Mouse (Mus musculus) neural tube, embryonic 15.5 days (tissue): ENCODE data around the gene Cdiptos. TPM values are rescaled to one million over a fixed set of nuclear protein-coding genes. Genes with fewer than 3 reads are reported as not detected.

Experiments used
- ATAC-seq: fragments of 200-750 bp; cut with Nextera tagmentation; 2 replicates; pipeline ENCODE4 v1.8.0; 2017; ENCODE audit warnings: mild to moderate bottlenecking, moderate TSS enrichment, moderate library complexity; ENCODE audit not compliant: low FRiP score
- H3K27ac ChIP-seq: fragments of 300-500 bp; sonication (generic); replicated peaks from 2 replicates; pipeline ENCODE4 v1.5.1; 2015; ENCODE audit warnings: mild to moderate bottlenecking, inconsistent platforms
- H3K27me3 ChIP-seq: fragments of 300-500 bp; sonication (generic); replicated peaks from 2 replicates; pipeline ENCODE4 v1.6.1; 2015; ENCODE audit warnings: inconsistent platforms
- H3K36me3 ChIP-seq: fragments of 300-500 bp; sonication (generic); 2 replicates; pipeline ENCODE4 v1.6.1; 2015; ENCODE audit warnings: inconsistent platforms
- H3K4me1 ChIP-seq: fragments of 300-500 bp; sonication (generic); 2 replicates; pipeline ENCODE4 v1.6.1; 2015; ENCODE audit warnings: inconsistent platforms
- H3K4me2 ChIP-seq: fragments of 300-500 bp; sonication (generic); 2 replicates; pipeline ENCODE4 v1.6.1; 2015; ENCODE audit warnings: inconsistent platforms, mild to moderate bottlenecking, moderate library complexity
- H3K4me3 ChIP-seq: fragments of 300-500 bp; sonication (generic); replicated peaks from 2 replicates; pipeline ENCODE4 v1.5.1; 2015; ENCODE audit warnings: mild to moderate bottlenecking, inconsistent platforms
- H3K9ac ChIP-seq: fragments of 300-500 bp; sonication (generic); replicated peaks from 2 replicates; pipeline ENCODE4 v1.6.1; 2015; ENCODE audit warnings: mild to moderate bottlenecking, inconsistent platforms
- H3K9me3 ChIP-seq: fragments of 300-500 bp; sonication (generic); replicated peaks from 2 replicates; pipeline ENCODE4 v1.6.1; 2016; ENCODE audit warnings: inconsistent platforms
- WGBS: fragments of 180-500 bp; shearing (Covaris S2); methylation state at CpG from one replicate; pipeline ENCODE4 v1.1.7; 2015; ENCODE audit warnings: mixed read lengths; 5-methylcytosine and 5-hydroxymethylcytosine counted together
- polyA plus RNA-seq: library from polyadenylated mRNA; unstranded; fragments of >200 nt; fragmentation: Nextera tagmentation; extraction: Ambion mirVana; gene quantifications from 2 replicates; pipeline ENCODE4 v1.2.1, GENCODE M21; 2015

The Cdiptos gene
- 0.82 and 1.0 TPM in 2 replicates for polyA plus RNA-seq

- no peaks in the 10 kb centered on the region for H3K27me3 ChIP-seq
- peak within 1 kb of the TSS; percentile 71 for H3K4me2 ChIP-seq
- H3K36me3 ChIP-seq, result peaks cover 39% of the 10 kb centered on the region
- H3K4me3 ChIP-seq, result peak within 1 kb of the TSS; percentile 95
- peak; percentile 96 for ATAC-seq
- peak within 1 kb of the TSS; percentile 99 for H3K27ac ChIP-seq
- peak within 1 kb of the TSS; percentile 99 for H3K9ac ChIP-seq
- WGBS, result under 1% methylated on average over 55 of the region's 55 CpGs
- no peaks in the 10 kb centered on the region for H3K9me3 ChIP-seq
- peaks cover 29% of the 10 kb centered on the region for H3K4me1 ChIP-seq
Measured at GRCm38 (mm10) chr7:126975950-126976866, at the start of gene Cdiptos. TSS of gene Cdiptos (minus strand) at chr7:126976098.

GRCm38 (mm10) chr7:127024755-127025555 is 49.1 kb upstream of the Cdiptos start:
- ATAC-seq, result peak; percentile 29
- Histone ChIP-seq H3K9ac (peak overlapping the region; percentile 99), H3K27ac (peak overlapping the region; percentile 100), H3K4me3 (peak overlapping the region; percentile 65), H3K4me1 (peaks cover 68% of the 10 kb centered on the region), H3K27me3 (no peaks in the 10 kb centered on the region), H3K4me2 (peak overlapping the region; percentile 90), H3K36me3 (peaks cover 23% of the 10 kb centered on the region), H3K9me3 (no peaks in the 10 kb centered on the region)
- under 1% methylated on average over 30 of the region's 30 CpGs for WGBS

- H3K27me3 ChIP-seq, result no peaks in the 10 kb centered on the region
- 27% methylated on average over 19 of the region's 19 CpGs for WGBS
- peak overlapping the region; percentile 100 for H3K27ac ChIP-seq
- peak overlapping the region; percentile 90 for H3K4me2 ChIP-seq
- peak overlapping the region; percentile 65 for H3K4me3 ChIP-seq
- peaks cover 23% of the 10 kb centered on the region for H3K36me3 ChIP-seq
- peak overlapping the region; percentile 99 for H3K9ac ChIP-seq
- H3K9me3 ChIP-seq, result no peaks in the 10 kb centered on the region
- H3K4me1 ChIP-seq, result peaks cover 76% of the 10 kb centered on the region
- ATAC-seq, result no peak
Measured at GRCm38 (mm10) chr7:127023896-127024690, 48.2 kb upstream of the Cdiptos start.

- Histone ChIP-seq H3K27ac (peak overlapping the region; percentile 33; the same call in 1 of the 2 replicates), H3K27me3 (no peaks in the 10 kb centered on the region), H3K4me2 (peak overlapping the region; percentile 90), H3K36me3 (peaks cover 23% of the 10 kb centered on the region), H3K9me3 (no peaks in the 10 kb centered on the region), H3K9ac (peak overlapping the region; percentile 99), H3K4me1 (peaks cover 77% of the 10 kb centered on the region), H3K4me3 (peak overlapping the region; percentile 65)
- WGBS, result 75% methylated on average over 13 of the region's 13 CpGs
- no peak for ATAC-seq
Measured at GRCm38 (mm10) chr7:127023272-127023691, 47.4 kb upstream of the Cdiptos start.

- Histone ChIP-seq H3K27me3 (no peaks in the 10 kb centered on the region), H3K27ac (peak overlapping the region; percentile 33; the same call in 1 of the 2 replicates), H3K4me1 (peaks cover 77% of the 10 kb centered on the region), H3K36me3 (peaks cover 23% of the 10 kb centered on the region), H3K9me3 (no peaks in the 10 kb centered on the region), H3K4me3 (0 out of 2 replicates have a peak overlapping the region, but pooled peaks have one; percentile 0), H3K9ac (peak overlapping the region; percentile 99; the same call in 1 of the 2 replicates), H3K4me2 (peak overlapping the region; percentile 90)
- no peak for ATAC-seq
- WGBS, result 84% methylated on average over 7 of the region's 7 CpGs
Measured at GRCm38 (mm10) chr7:127022528-127023271, 46.8 kb upstream of the Cdiptos start.

- 37% methylated on average over 5 of the region's 5 CpGs for WGBS
- peak overlapping the region; percentile 98 for H3K27ac ChIP-seq
- H3K4me3 ChIP-seq, result peak overlapping the region; percentile 59
- peak overlapping the region; percentile 88 for H3K4me2 ChIP-seq
- no peak for ATAC-seq
- peaks cover 79% of the 10 kb centered on the region for H3K4me1 ChIP-seq
- no peaks in the 10 kb centered on the region for H3K27me3 ChIP-seq
- no peaks in the 10 kb centered on the region for H3K9me3 ChIP-seq
- H3K36me3 ChIP-seq, result peaks cover 23% of the 10 kb centered on the region
- H3K9ac ChIP-seq, result peak overlapping the region; percentile 99
Measured at GRCm38 (mm10) chr7:127021563-127022527, 45.9 kb upstream of the Cdiptos start.

- Histone ChIP-seq H3K27me3 (no peaks in the 10 kb centered on the region), H3K9ac (peak within 1 kb of the TSS; percentile 77), H3K27ac (peak within 1 kb of the TSS; percentile 98), H3K4me3 (peak within 1 kb of the TSS; percentile 59), H3K36me3 (peaks cover 23% of the 10 kb centered on the region), H3K9me3 (no peaks in the 10 kb centered on the region), H3K4me2 (peak within 1 kb of the TSS; percentile 88), H3K4me1 (peaks cover 82% of the 10 kb centered on the region)
- WGBS, result 1% methylated on average over 37 of the region's 37 CpGs
- peak; percentile 16; the same call in 1 of the 2 replicates for ATAC-seq
Measured at GRCm38 (mm10) chr7:127020901-127021562, 45.1 kb upstream of the Cdiptos start, which contains the start of the genes Gm42742 and Prrt2. TSS of gene Gm42742 (minus strand) at chr7:127021097. TSS of gene Prrt2 (minus strand) at chr7:127021211.

GRCm38 (mm10) chr7:127020491-127020890 is 44.6 kb upstream of the Cdiptos start:
- H3K27ac ChIP-seq, result peak overlapping the region; percentile 98
- H3K9ac ChIP-seq, result peak overlapping the region; percentile 77
- peaks cover 87% of the 10 kb centered on the region for H3K4me1 ChIP-seq
- no peaks in the 10 kb centered on the region for H3K9me3 ChIP-seq
- H3K36me3 ChIP-seq, result peaks cover 25% of the 10 kb centered on the region
- peak overlapping the region; percentile 59 for H3K4me3 ChIP-seq
- WGBS, result 31% methylated on average over 5 of the region's 5 CpGs
- H3K4me2 ChIP-seq, result peak overlapping the region; percentile 88
- H3K27me3 ChIP-seq, result no peaks in the 10 kb centered on the region
- ATAC-seq, result no peak

- Histone ChIP-seq H3K9ac (peak overlapping the region; percentile 77), H3K9me3 (no peaks in the 10 kb centered on the region), H3K4me3 (peak overlapping the region; percentile 59), H3K36me3 (peaks cover 30% of the 10 kb centered on the region), H3K4me2 (peak overlapping the region; percentile 88), H3K27me3 (no peaks in the 10 kb centered on the region), H3K4me1 (peaks cover 90% of the 10 kb centered on the region), H3K27ac (peak overlapping the region; percentile 98)
- no peak for ATAC-seq
- 55% methylated on average over 3 of the region's 3 CpGs for WGBS
Measured at GRCm38 (mm10) chr7:127020031-127020430, 44.1 kb upstream of the Cdiptos start.
